Comparison of ENCODE assay signal across 25 mouse cellular contexts in genomic region chr14:33965675-33966074, GRCm38 (mm10). TPM values are rescaled to one million over a fixed set of nuclear protein-coding genes. Genes with fewer than 3 reads are reported as not detected.
DNase-seq lines count a peak whose midpoint lies in the region; ATAC-seq and TF ChIP-seq lines count a peak whose summit lies in the region.
"Had no signal": no experiment of that assay in that cellular context is flagged by ENCODE, and none has a peak within 500 bp of the region (broad histone marks: within the 10 kb centered on the region; RNA-seq: fewer than 3 reads in every experiment).

No protein-coding gene starts in this region.

- H3K36me3 ChIP-seq in intestine, postnatal 0 days (ENCODE audit: control insufficient read depth, insufficient read depth): no peaks in the 10 kb centered on the region
- H3K36me3 ChIP-seq in intestine, embryonic 16.5 days (ENCODE audit: control insufficient read depth, insufficient read depth, low read length): no peaks in the 10 kb centered on the region
- no peaks in the 10 kb centered on the region for H3K36me3 ChIP-seq in ES-Bruce4 (ENCODE audit: control insufficient read depth, insufficient read depth, low read length, poor library complexity, severe bottlenecking)
- H3K36me3 ChIP-seq: embryonic facial prominence, embryonic 10.5 days; heart, embryonic 10.5 days; lung, embryonic 15.5 days had no signal

- H3K9ac ChIP-seq in intestine, postnatal 0 days (ENCODE audit: low read depth, low read length): no peak overlapping the region
- H3K9ac ChIP-seq in intestine, embryonic 16.5 days (ENCODE audit: low read depth, low read length): no peak overlapping the region
- no peak overlapping the region for H3K9ac ChIP-seq in ES-Bruce4 (ENCODE audit: low read depth, poor library complexity, severe bottlenecking)
- H3K9ac ChIP-seq: lung, embryonic 15.5 days had no signal

- no peak for ATAC-seq in intestine, postnatal 0 days
- no peak for ATAC-seq in intestine, embryonic 16.5 days
- ATAC-seq: forebrain, embryonic 16.5 days had no signal

- no peaks in the 10 kb centered on the region for H3K27me3 ChIP-seq in intestine, postnatal 0 days (replicated peaks; ENCODE audit: control insufficient read depth, insufficient read depth, low read length)
- H3K27me3 ChIP-seq in intestine, embryonic 16.5 days (replicated peaks; ENCODE audit: control insufficient read depth, insufficient read depth, low read length): no peaks in the 10 kb centered on the region
- H3K27me3 ChIP-seq in ES-Bruce4 (ENCODE audit: control insufficient read depth, insufficient read depth, low read length, poor library complexity, severe bottlenecking): no peaks in the 10 kb centered on the region; the same call in 1 of the 2 replicates
- H3K27me3 ChIP-seq: lung, embryonic 15.5 days had no signal

- no peak for TF ChIP-seq EP300 in ES-Bruce4 (IDR thresholded peaks at IDR 0.05; ENCODE audit: insufficient read depth, low read depth, low read length)

- H3K4me1 ChIP-seq in intestine, postnatal 0 days (replicated peaks; ENCODE audit: control insufficient read depth, insufficient read depth, low read length): no peaks in the 10 kb centered on the region
- no peaks in the 10 kb centered on the region for H3K4me1 ChIP-seq in intestine, embryonic 16.5 days (ENCODE audit: control insufficient read depth, insufficient read depth, low read length)
- H3K4me1 ChIP-seq in ES-Bruce4 (ENCODE audit: control insufficient read depth, insufficient read depth, low read length): no peaks in the 10 kb centered on the region
- H3K4me1 ChIP-seq: embryonic facial prominence, embryonic 10.5 days; heart, embryonic 10.5 days; lung, embryonic 15.5 days had no signal

- no peak for TF ChIP-seq POLR2A in ES-Bruce4 (IDR thresholded peaks at IDR 0.05; ENCODE audit: insufficient read depth, low read length)

- no peak overlapping the region for H3K27ac ChIP-seq in intestine, postnatal 0 days (ENCODE audit: low read depth, low read length)
- H3K27ac ChIP-seq in intestine, embryonic 16.5 days (ENCODE audit: low read length): no peak overlapping the region
- no peak overlapping the region for H3K27ac ChIP-seq in ES-Bruce4 (ENCODE audit: insufficient read depth, low read length)
- H3K27ac ChIP-seq: embryonic facial prominence, embryonic 10.5 days; heart, embryonic 10.5 days; lung, embryonic 15.5 days had no signal

- H3K4me2 ChIP-seq in intestine, postnatal 0 days (replicated peaks; ENCODE audit: low read depth): no peak overlapping the region
- H3K4me2 ChIP-seq in intestine, embryonic 16.5 days (ENCODE audit: low read depth, low read length): no peak overlapping the region
- H3K4me2 ChIP-seq: lung, embryonic 15.5 days had no signal

- TF ChIP-seq CTCF in intestine, postnatal 0 days (IDR thresholded peaks at IDR 0.05; ENCODE audit: low read depth): peak; percentile 37
- TF ChIP-seq CTCF in ES-Bruce4 (IDR thresholded peaks at IDR 0.05; ENCODE audit: low read depth, low read length): peak; percentile 39

- no peak overlapping the region for H3K4me3 ChIP-seq in intestine, postnatal 0 days (ENCODE audit: low read depth, low read length)
- no peak overlapping the region for H3K4me3 ChIP-seq in intestine, embryonic 16.5 days (ENCODE audit: low read length)
- H3K4me3 ChIP-seq in ES-Bruce4 (ENCODE audit: low read depth, low read length): 0 out of 2 replicates have a peak overlapping the region, but pooled peaks have one; percentile 2
- H3K4me3 ChIP-seq: embryonic facial prominence, embryonic 10.5 days; heart, embryonic 10.5 days; lung, embryonic 15.5 days had no signal

- WGBS in intestine, postnatal 0 days: 67% methylated on average over 7 of the region's 7 CpGs
- WGBS in intestine, embryonic 16.5 days: 61% methylated on average over 7 of the region's 7 CpGs

- DNase-seq in 416B (ENCODE audit: low read depth): peak; percentile 15
- peak; percentile 1 for DNase-seq in induced T-regulatory cell, adult 2 months (ENCODE audit: low read depth)
- DNase-seq in ovary, postnatal 10 days (ENCODE audit: low spot score): no peak
- no peak for DNase-seq in adrenal gland, adult 2 months
- DNase-seq: adrenal gland, adult 8-10 months; cerebellum, adult 9-11 months; heart, postnatal 14 days; right cerebral cortex, adult 18-20 months; spleen, adult 18-20 months had no signal

- no peaks in the 10 kb centered on the region for H3K9me3 ChIP-seq in intestine, postnatal 0 days (ENCODE audit: control insufficient read depth)
- H3K9me3 ChIP-seq in intestine, embryonic 16.5 days (ENCODE audit: control insufficient read depth, low read length): no peaks in the 10 kb centered on the region
- H3K9me3 ChIP-seq in ES-Bruce4 (replicated peaks; ENCODE audit: control insufficient read depth, insufficient read depth, low read length, poor library complexity, severe bottlenecking): no peaks in the 10 kb centered on the region
- H3K9me3 ChIP-seq: embryonic facial prominence, embryonic 10.5 days; heart, embryonic 10.5 days; lung, embryonic 15.5 days had no signal

RNA-seq across cellular contexts. Expression of gene Rbp3, which starts 11.9 kb away (rescaled TPM):
- polyA plus RNA-seq in intestine, postnatal 0 days (2015; fragmentation: Nextera tagmentation; extraction: Ambion mirVana): not detected in 2 replicates
- not detected in 2 replicates for polyA plus RNA-seq in intestine, embryonic 16.5 days (2015; fragmentation: Nextera tagmentation; extraction: Ambion mirVana)
- not detected in 2 replicates for polyA plus RNA-seq in ES-Bruce4 (2011; ENCODE audit: insufficient read depth, insufficient read length, low read depth, missing spikeins)
- not detected for total RNA-seq in adrenal gland, adult 2 months (2021)
- not detected in 2 replicates for polyA plus RNA-seq in adrenal gland, adult 2 months (2012; rRNA removed)
- total RNA-seq: adrenal gland, adult 8-10 months; gastrocnemius, adult 8-10 months; heart, postnatal 14 days; megakaryocyte-erythroid progenitor cell, adult 5-6 weeks; monocyte, adult 5-6 weeks had no signal
- polyA plus RNA-seq: forebrain, embryonic 16.5 days; kidney, embryonic 14.5 days; limb, embryonic 14.5 days; neural tube, embryonic 14.5 days; stomach, embryonic 16.5 days had no signal

RNA-seq across cellular contexts. Expression of gene Zfp488, which starts 12.9 kb away (rescaled TPM):
- 0.07 and 0.09 TPM in 2 replicates for polyA plus RNA-seq in intestine, postnatal 0 days (2015; fragmentation: Nextera tagmentation; extraction: Ambion mirVana)
- polyA plus RNA-seq in intestine, embryonic 16.5 days (2015; fragmentation: Nextera tagmentation; extraction: Ambion mirVana): 0.12 TPM in 2 replicates
- not detected in 2 replicates for polyA plus RNA-seq in ES-Bruce4 (2011; ENCODE audit: insufficient read depth, insufficient read length, low read depth, missing spikeins)
- total RNA-seq in adrenal gland, adult 2 months (2021): under 1 TPM in 1 of 2 experiments, not detected in 1; 0.07 TPM
- 0.02 TPM in 1 of 2 replicates, not detected in the other for polyA plus RNA-seq in adrenal gland, adult 2 months (2012; rRNA removed)
- total RNA-seq: heart, postnatal 14 days; megakaryocyte-erythroid progenitor cell, adult 5-6 weeks; monocyte, adult 5-6 weeks had no signal
- polyA plus RNA-seq: kidney, embryonic 14.5 days; lung, embryonic 15.5 days had no signal

RNA-seq across cellular contexts. Expression of gene Gdf2, which starts 24.8 kb away (rescaled TPM):
- polyA plus RNA-seq in intestine, postnatal 0 days (2015; fragmentation: Nextera tagmentation; extraction: Ambion mirVana): not detected in 2 replicates
- 0.11 and 0.34 TPM in 2 replicates for polyA plus RNA-seq in intestine, embryonic 16.5 days (2015; fragmentation: Nextera tagmentation; extraction: Ambion mirVana)
- polyA plus RNA-seq in ES-Bruce4 (2011; ENCODE audit: insufficient read depth, insufficient read length, low read depth, missing spikeins): not detected in 2 replicates
- total RNA-seq in adrenal gland, adult 2 months (2021): not detected
- polyA plus RNA-seq in adrenal gland, adult 2 months (2012; rRNA removed): 0.03 TPM in 1 of 2 replicates, not detected in the other
- total RNA-seq: adrenal gland, adult 8-10 months; gastrocnemius, adult 8-10 months; layer of hippocampus, adult 18-20 months; left cerebral cortex, postnatal 10 days; megakaryocyte-erythroid progenitor cell, adult 5-6 weeks; monocyte, adult 5-6 weeks had no signal
- polyA plus RNA-seq: embryonic facial prominence, embryonic 10.5 days; forebrain, embryonic 16.5 days; kidney, embryonic 14.5 days; lung, embryonic 15.5 days; neural tube, embryonic 14.5 days had no signal

RNA-seq across cellular contexts. Expression of gene Gdf10, which starts 42.3 kb away (rescaled TPM):
- polyA plus RNA-seq in intestine, postnatal 0 days (2015; fragmentation: Nextera tagmentation; extraction: Ambion mirVana): 4.4 TPM in 2 replicates
- polyA plus RNA-seq in intestine, embryonic 16.5 days (2015; fragmentation: Nextera tagmentation; extraction: Ambion mirVana): 6.6 and 6.9 TPM in 2 replicates
- polyA plus RNA-seq in ES-Bruce4 (2011; ENCODE audit: insufficient read depth, insufficient read length, low read depth, missing spikeins): 0.17 TPM in 1 of 2 replicates, not detected in the other
- total RNA-seq in adrenal gland, adult 2 months (2021): 10 to 100 TPM; 11.2 to 24.6 TPM
- polyA plus RNA-seq in adrenal gland, adult 2 months (2012; rRNA removed): 50.5 and 52.1 TPM in 2 replicates
- total RNA-seq: megakaryocyte-erythroid progenitor cell, adult 5-6 weeks; monocyte, adult 5-6 weeks had no signal

RNA-seq across cellular contexts. Expression of gene Gm30083, which starts 49.3 kb away (rescaled TPM):
- polyA plus RNA-seq in intestine, postnatal 0 days (2015; fragmentation: Nextera tagmentation; extraction: Ambion mirVana): not detected in 2 replicates
- not detected in 2 replicates for polyA plus RNA-seq in intestine, embryonic 16.5 days (2015; fragmentation: Nextera tagmentation; extraction: Ambion mirVana)
- polyA plus RNA-seq in ES-Bruce4 (2011; ENCODE audit: insufficient read depth, insufficient read length, low read depth, missing spikeins): not detected in 2 replicates
- total RNA-seq in adrenal gland, adult 2 months (2021): not detected
- polyA plus RNA-seq in adrenal gland, adult 2 months (2012; rRNA removed): not detected in 2 replicates
- total RNA-seq: adrenal gland, adult 8-10 months; gastrocnemius, adult 8-10 months; heart, postnatal 14 days; layer of hippocampus, adult 18-20 months; left cerebral cortex, postnatal 10 days; megakaryocyte-erythroid progenitor cell, adult 5-6 weeks; monocyte, adult 5-6 weeks had no signal
- polyA plus RNA-seq: embryonic facial prominence, embryonic 10.5 days; forebrain, embryonic 16.5 days; heart, embryonic 10.5 days; kidney, embryonic 14.5 days; limb, embryonic 14.5 days; lung, embryonic 15.5 days; neural tube, embryonic 14.5 days; stomach, embryonic 16.5 days had no signal

Comparison
In these comparisons a context has a peak if more than half of its experiments do, and no peak if none do; other contexts are left out.
1. DNase-seq: peak in 416B (single experiment) and induced T-regulatory cell, adult 2 months (single experiment); none in ovary, postnatal 10 days (single experiment) and adrenal gland, adult 2 months (single experiment).